Mouse (Mus musculus): ENCODE results near the gene Auts2. TPM values are rescaled to one million over a fixed set of nuclear protein-coding genes. Genes with fewer than 3 reads are reported as not detected.
A peak's percentile ranks its signal among the peaks of the same experiment; 100 is the strongest.

The Auts2 gene
- polyA plus RNA-seq, 1 experiment from 2014 or later: 74.1 TPM

DNA sequence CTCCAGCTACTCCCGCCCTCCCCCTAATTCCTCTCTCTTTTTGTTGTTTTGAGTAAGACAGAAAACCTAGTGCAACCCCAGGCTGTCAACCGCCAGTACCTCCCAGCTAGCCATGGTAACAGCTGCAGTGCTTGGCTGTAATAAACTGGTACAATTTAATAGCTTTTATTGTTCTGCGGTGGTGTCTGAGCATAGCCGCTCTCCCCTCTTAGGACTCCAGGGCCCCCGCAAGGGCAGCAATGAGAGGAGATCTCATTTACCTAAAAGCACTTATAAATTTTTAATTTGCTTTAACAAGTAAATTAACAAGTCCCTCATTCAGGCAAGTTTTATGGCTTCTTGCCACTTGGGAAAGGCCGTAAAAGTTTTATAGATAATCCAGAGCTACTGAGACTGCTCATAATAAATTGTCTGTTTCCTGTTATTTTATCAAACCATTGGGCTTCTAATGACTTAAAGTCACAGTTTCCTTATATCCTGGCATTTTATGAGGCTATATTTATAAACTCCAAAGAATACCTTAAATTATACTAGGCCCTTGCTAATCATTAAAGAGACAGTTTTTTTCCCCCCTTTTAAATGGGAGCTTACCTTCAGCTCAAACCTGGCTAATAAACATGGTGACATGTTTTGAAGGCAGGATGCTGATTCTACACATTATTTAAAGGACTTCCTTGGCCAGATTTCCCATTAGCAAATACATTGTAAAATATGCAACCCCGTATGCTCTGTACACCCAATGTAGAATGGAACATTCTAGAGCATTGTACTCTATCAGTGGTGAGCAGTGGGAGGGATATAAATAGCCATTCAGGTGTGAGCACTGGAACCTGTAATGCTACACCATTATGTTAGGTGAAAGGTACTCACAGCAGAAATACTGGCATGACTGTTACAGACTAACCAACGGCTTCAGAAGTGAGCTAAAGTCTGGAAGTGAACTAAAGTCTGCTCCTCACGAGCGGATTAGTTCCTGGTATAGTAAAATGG, 475.1 kb downstream of the Auts2 start:
- 34% methylated on average over 10 of the region's 10 CpGs for WGBS

GRCm38 (mm10) chr5:132060116-132060515, 483.0 kb downstream of the Auts2 start:
- Histone ChIP-seq H3K27ac (no peak overlapping the region), H3K9ac (no peak overlapping the region), H3K4me2 (replicated peaks) (no peak overlapping the region), H3K27me3 (replicated peaks) (no peaks in the 10 kb centered on the region), H3K9me3 (no peaks in the 10 kb centered on the region), H3K4me1 (no peaks in the 10 kb centered on the region), H3K36me3 (no peaks in the 10 kb centered on the region), H3K4me3 (no peak overlapping the region)
- WGBS: 90% methylated on average over 6 of the region's 6 CpGs
- no peak for ATAC-seq (ENCODE audit: low FRiP score, low read depth)

More for the DNA sequence above, 475.1 kb downstream of the Auts2 start:
- Histone ChIP-seq H3K27me3 (replicated peaks) (no peaks in the 10 kb centered on the region), H3K4me2 (replicated peaks) (no peak overlapping the region), H3K4me3 (no peak overlapping the region), H3K4me1 (peaks cover 32% of the 10 kb centered on the region), H3K9me3 (no peaks in the 10 kb centered on the region), H3K9ac (no peak overlapping the region), H3K27ac (no peak overlapping the region), H3K36me3 (no peaks in the 10 kb centered on the region)
- peak; percentile 44; the same call in 1 of the 2 replicates for ATAC-seq (ENCODE audit: low FRiP score, low read depth)

- no peak overlapping the region for H3K9ac ChIP-seq
- no peak for ATAC-seq (ENCODE audit: low FRiP score, low read depth)
- 83% methylated on average over 13 of the region's 13 CpGs for WGBS
- H3K27ac ChIP-seq: no peak overlapping the region
- H3K4me3 ChIP-seq: no peak overlapping the region
- H3K27me3 ChIP-seq (replicated peaks): no peaks in the 10 kb centered on the region
- no peaks in the 10 kb centered on the region for H3K9me3 ChIP-seq
- no peaks in the 10 kb centered on the region for H3K36me3 ChIP-seq
- no peaks in the 10 kb centered on the region for H3K4me1 ChIP-seq
- no peak overlapping the region for H3K4me2 ChIP-seq (replicated peaks)
Observed at GRCm38 (mm10) chr5:132052637-132053036, 490.5 kb downstream of the Auts2 start.

DNA sequence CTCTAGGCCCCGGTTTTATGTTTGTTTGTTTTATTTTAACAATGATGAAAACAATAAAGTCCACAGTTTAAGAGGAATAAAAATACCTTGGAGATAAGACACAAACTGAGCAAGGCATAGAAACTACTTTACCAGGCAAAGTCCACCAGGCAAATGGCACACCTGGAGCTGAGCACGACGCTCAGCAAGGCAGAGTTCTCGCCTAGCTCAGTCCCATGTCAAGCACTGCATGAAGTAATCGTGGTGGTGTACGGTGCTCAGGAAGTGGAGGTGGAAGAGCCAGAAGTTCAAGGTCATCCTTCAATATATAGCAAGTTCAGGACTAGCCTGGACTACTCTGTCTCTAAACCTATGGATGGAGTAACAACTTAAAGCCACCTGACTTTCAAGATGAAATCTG, 503.6 kb downstream of the Auts2 start:
- no peaks in the 10 kb centered on the region for H3K9me3 ChIP-seq
- no peaks in the 10 kb centered on the region for H3K27me3 ChIP-seq (replicated peaks)
- no peak overlapping the region for H3K4me3 ChIP-seq
- H3K27ac ChIP-seq: no peak overlapping the region
- no peak for ATAC-seq (ENCODE audit: low FRiP score, low read depth)
- H3K36me3 ChIP-seq: no peaks in the 10 kb centered on the region
- no peak overlapping the region for H3K9ac ChIP-seq
- no peak overlapping the region for H3K4me2 ChIP-seq (replicated peaks)
- 93% methylated on average over 6 of the region's 6 CpGs for WGBS
- no peaks in the 10 kb centered on the region for H3K4me1 ChIP-seq

GRCm38 (mm10) chr5:132033491-132034350, 509.4 kb downstream of the Auts2 start:
- ATAC-seq (ENCODE audit: low FRiP score, low read depth): peak; percentile 72; the same call in 1 of the 2 replicates
- H3K27ac ChIP-seq: peak overlapping the region; percentile 20; the same call in 1 of the 2 replicates
- H3K36me3 ChIP-seq: no peaks in the 10 kb centered on the region
- peaks cover 16% of the 10 kb centered on the region; the same call in 1 of the 2 replicates for H3K4me1 ChIP-seq
- 0 out of 2 replicates have a peak overlapping the region, but pooled peaks have one; percentile 12 for H3K4me2 ChIP-seq (replicated peaks)
- H3K9me3 ChIP-seq: no peaks in the 10 kb centered on the region
- WGBS: 59% methylated on average over 15 of the region's 15 CpGs
- H3K27me3 ChIP-seq (replicated peaks): no peaks in the 10 kb centered on the region
- no peak overlapping the region for H3K4me3 ChIP-seq
- no peak overlapping the region for H3K9ac ChIP-seq

GRCm38 (mm10) chr5:132030941-132031531, 512.1 kb downstream of the Auts2 start:
- H3K27me3 ChIP-seq (replicated peaks): no peaks in the 10 kb centered on the region
- no peak overlapping the region for H3K4me3 ChIP-seq
- no peak overlapping the region for H3K9ac ChIP-seq
- 60% methylated on average over 15 of the region's 15 CpGs for WGBS
- peaks cover 16% of the 10 kb centered on the region; the same call in 1 of the 2 replicates for H3K4me1 ChIP-seq
- H3K36me3 ChIP-seq: no peaks in the 10 kb centered on the region
- H3K4me2 ChIP-seq (replicated peaks): no peak overlapping the region
- no peaks in the 10 kb centered on the region for H3K9me3 ChIP-seq
- H3K27ac ChIP-seq: no peak overlapping the region
- ATAC-seq (ENCODE audit: low FRiP score, low read depth): no peak

DNA sequence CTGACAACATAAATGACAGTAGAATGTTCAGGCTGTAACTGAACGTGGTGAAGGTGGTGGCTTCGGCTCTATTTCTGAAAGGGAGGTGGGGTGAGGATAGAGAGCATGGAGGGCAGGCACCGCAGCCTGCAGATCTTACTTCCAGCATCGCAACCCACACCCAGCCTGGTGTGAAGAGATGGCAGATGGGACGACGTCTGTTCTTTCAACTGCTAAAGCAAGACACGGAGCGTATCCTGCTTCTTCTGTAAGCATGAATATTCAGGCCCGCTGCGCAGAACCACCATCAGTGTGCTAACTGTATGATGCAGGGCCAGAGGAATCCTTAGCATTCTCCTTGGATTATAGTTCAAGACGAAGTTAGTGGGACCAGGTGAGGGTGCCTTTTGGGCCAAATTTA, 513.5 kb downstream of the Auts2 start:
- no peak overlapping the region for H3K4me2 ChIP-seq (replicated peaks)
- H3K27me3 ChIP-seq (replicated peaks): no peaks in the 10 kb centered on the region
- H3K9me3 ChIP-seq: no peaks in the 10 kb centered on the region
- 74% methylated on average over 11 of the region's 11 CpGs for WGBS
- peaks cover 16% of the 10 kb centered on the region; the same call in 1 of the 2 replicates for H3K4me1 ChIP-seq
- no peak overlapping the region for H3K27ac ChIP-seq
- H3K4me3 ChIP-seq: no peak overlapping the region
- no peaks in the 10 kb centered on the region for H3K36me3 ChIP-seq
- ATAC-seq (ENCODE audit: low FRiP score, low read depth): no peak
- no peak overlapping the region for H3K9ac ChIP-seq

DNA sequence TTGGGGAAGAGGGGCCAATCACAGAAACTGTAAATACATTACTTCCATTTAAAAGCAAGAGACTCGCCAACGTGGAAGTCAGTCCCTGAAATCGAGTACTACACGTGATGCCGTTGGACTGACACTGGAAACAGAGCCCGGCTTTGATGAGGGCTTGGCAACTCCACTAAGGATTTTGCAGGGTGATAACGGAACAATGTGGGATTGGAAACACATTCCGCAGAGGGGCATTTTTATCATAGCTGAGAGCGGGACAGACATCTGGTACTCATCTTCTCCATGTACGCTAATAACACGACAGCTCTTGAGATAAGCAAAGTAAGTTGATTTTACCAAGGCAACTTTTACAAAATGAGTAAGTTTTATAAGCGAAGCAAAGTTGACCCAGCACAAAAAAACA, 514.1 kb downstream of the Auts2 start:
- no peak overlapping the region for H3K27ac ChIP-seq
- no peak overlapping the region for H3K9ac ChIP-seq
- no peaks in the 10 kb centered on the region for H3K9me3 ChIP-seq
- no peaks in the 10 kb centered on the region for H3K27me3 ChIP-seq (replicated peaks)
- WGBS: 86% methylated on average over 12 of the region's 12 CpGs
- peaks cover 14% of the 10 kb centered on the region; the same call in 1 of the 2 replicates for H3K4me1 ChIP-seq
- no peak overlapping the region for H3K4me3 ChIP-seq
- no peak for ATAC-seq (ENCODE audit: low FRiP score, low read depth)
- H3K4me2 ChIP-seq (replicated peaks): no peak overlapping the region
- no peaks in the 10 kb centered on the region for H3K36me3 ChIP-seq

- WGBS: 88% methylated on average over 5 of the region's 5 CpGs
- H3K9me3 ChIP-seq: no peaks in the 10 kb centered on the region
- H3K4me1 ChIP-seq: peaks cover 4% of the 10 kb centered on the region; the same call in 1 of the 2 replicates
- no peaks in the 10 kb centered on the region for H3K36me3 ChIP-seq
- no peak overlapping the region for H3K4me2 ChIP-seq (replicated peaks)
- H3K27me3 ChIP-seq (replicated peaks): no peaks in the 10 kb centered on the region
- ATAC-seq (ENCODE audit: low FRiP score, low read depth): no peak
- H3K9ac ChIP-seq: no peak overlapping the region
- H3K4me3 ChIP-seq: no peak overlapping the region
- H3K27ac ChIP-seq: no peak overlapping the region
Observed at GRCm38 (mm10) chr5:132027859-132028498, 515.2 kb downstream of the Auts2 start.

GRCm38 (mm10) chr5:132013296-132013695, 529.8 kb downstream of the Auts2 start:
- Histone ChIP-seq H3K4me3 (no peak overlapping the region), H3K27ac (no peak overlapping the region), H3K4me2 (replicated peaks) (no peak overlapping the region), H3K36me3 (no peaks in the 10 kb centered on the region), H3K9ac (no peak overlapping the region), H3K27me3 (replicated peaks) (no peaks in the 10 kb centered on the region), H3K9me3 (no peaks in the 10 kb centered on the region), H3K4me1 (no peaks in the 10 kb centered on the region)
- ATAC-seq (ENCODE audit: low FRiP score, low read depth): no peak
- 76% methylated on average over 7 of the region's 7 CpGs for WGBS

DNA sequence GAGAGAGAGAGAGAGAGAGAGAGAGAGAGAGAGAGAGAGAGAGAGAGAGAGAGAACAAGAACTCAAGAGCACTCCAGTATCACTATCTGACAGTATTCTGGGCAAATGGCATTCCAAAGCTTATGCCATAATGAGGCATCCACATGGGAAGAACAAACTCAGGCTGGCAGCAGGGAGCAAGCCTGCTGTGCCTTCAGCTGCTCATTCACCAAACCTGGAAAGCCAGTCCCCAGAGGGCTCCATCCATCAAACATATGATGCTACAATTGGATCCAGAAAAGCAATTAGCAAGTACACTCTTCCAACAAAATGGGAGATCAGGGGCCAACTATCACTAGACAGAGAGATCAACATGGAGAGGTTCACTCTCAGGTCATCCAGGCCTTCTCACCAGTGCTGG, 531.3 kb downstream of the Auts2 start:
- Histone ChIP-seq H3K4me2 (replicated peaks) (no peak overlapping the region), H3K4me1 (no peaks in the 10 kb centered on the region), H3K9ac (no peak overlapping the region), H3K4me3 (no peak overlapping the region), H3K36me3 (no peaks in the 10 kb centered on the region), H3K27me3 (replicated peaks) (no peaks in the 10 kb centered on the region), H3K27ac (no peak overlapping the region), H3K9me3 (no peaks in the 10 kb centered on the region)
- no peak for ATAC-seq (ENCODE audit: low FRiP score, low read depth)

All from neural tube, embryonic 12.5 days (tissue).